Mouse (Mus musculus): ENCODE measurements at regions not wholly inside any gene's neighbourhood (a gene's known extent, or its start where the extent isn't known, plus 50 kb on each side); places are given as distances from the start of the nearest gene placed in this dataset.
"Not testable (repeated sequence)": the region's sequence is repeated elsewhere in the genome, so short reads cannot be mapped to it uniquely, and the experiment has no call there.

DNA sequence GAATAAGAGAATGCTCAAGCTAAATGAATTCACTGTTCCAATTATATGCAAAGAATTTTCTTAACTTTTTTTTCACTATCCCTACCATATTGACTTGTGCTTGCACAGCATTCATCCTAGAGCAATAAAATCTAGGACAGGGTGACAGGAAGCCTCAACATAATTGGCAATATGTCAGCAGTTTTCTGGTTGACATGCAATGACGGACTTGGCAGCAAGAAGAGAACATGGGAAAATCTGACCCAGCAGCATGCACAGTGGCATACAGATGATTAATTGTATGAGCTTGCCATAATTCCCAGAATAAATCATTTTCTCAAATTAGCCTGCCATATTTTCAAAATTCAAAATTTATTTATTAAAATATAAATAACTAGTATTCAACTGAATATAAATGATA is 152.7 kb downstream of the Amy2a5 start:
- DNase-seq (ENCODE audit: low spot score in 2 of 2) = no peak

DNA sequence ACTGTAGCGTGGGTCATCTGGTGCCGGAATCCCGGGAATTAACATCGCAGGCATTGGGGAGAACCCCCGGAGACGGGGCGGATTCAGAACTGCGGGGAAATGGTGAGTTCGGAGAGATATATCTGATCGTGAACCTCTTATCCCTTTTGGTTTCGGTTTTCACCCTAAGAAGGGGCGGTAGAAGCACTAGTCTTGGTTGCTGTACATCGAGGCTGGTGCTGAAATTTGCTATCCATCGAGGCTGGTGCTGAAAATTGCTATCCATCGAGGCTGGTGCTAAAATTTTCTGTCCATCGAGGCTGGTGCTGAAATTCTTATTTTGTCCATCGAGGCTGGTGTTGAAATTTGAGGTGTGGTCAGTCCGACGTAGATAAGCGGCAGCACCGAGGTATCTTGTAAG is 167.8 kb downstream of the Amy2a5 start:
- DNase-seq (ENCODE audit: low spot score in 2 of 2) = not testable (repeated sequence)

DNA sequence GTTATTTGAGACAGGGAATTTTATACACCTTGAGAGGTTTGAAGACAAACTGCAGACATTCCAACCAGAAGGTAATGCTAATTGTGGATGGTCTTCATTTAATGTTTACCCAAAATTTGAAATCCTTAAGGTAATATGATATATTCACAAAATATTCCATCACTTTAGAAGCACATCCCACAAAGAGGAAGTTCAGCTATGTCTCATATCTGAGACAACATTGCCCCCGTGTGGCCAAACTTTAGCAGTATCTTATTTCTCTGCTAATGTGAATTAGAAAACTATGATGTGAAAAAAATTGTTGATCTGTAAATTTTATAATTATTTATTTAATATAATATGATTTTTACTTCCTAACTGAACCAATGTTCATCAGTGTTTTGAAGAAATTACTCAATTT is 177.9 kb downstream of the Amy2a5 start:
- peak; percentile 19 to 39 for DNase-seq (ENCODE audit: low spot score in 2 of 2)

Measured in frontal cortex, postnatal 25 days (tissue).